Mouse (Mus musculus): ENCODE results near the gene E030025P04Rik. TPM values are rescaled to one million over a fixed set of nuclear protein-coding genes. Genes with fewer than 3 reads are reported as not detected.

Gene E030025P04Rik
- total and polyA plus RNA-seq, 3 experiments: not detected

DNA sequence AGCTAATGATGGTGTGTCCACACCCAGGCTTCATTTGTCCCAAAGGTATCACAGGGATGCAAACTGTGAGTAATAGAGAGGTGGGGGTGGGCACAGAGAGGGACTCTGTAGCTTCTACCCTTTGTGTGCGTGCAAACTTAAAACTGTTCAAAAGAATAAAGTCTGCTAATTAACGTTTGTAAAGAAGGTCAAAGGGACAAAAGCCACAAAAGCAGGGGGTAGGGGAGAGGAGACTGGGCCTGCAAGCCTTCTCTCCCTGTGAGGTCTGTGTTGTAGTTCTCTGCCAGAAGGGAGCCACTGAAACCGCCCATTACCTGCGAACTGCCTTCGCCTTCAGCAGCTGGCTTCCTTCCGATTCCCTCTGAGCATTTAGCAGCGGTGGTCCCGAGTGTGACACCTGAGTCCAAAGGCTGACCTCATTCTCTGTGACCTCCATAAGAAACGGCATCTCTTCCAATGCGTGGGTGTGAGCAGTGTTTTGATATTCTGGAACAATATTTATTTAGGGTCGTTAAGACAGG is 34.3 kb downstream of the E030025P04Rik start:
- Histone ChIP-seq H3K79me2 (replicated peaks; ENCODE audit: control insufficient read depth, extremely low read depth, insufficient read depth, poor library complexity, severe bottlenecking) (no peaks in the 10 kb centered on the region), H3K4me1 (ENCODE audit: control insufficient read depth in 1 of 2, insufficient read depth in 2 of 2) (peaks cover 3 to 26% of the 10 kb centered on the region in 2 experiments; a peak in 3 of 4 replicates), H3K9ac (ENCODE audit: insufficient read depth, low read depth) (no peak overlapping the region), H3K36me3 (replicated peaks in 1 of 2; ENCODE audit: control insufficient read depth in 1 of 2, insufficient read depth in 1 of 2, low read length in 1 of 2) (no peaks in the 10 kb centered on the region), H3K4me2 (ENCODE audit: insufficient read depth, low read depth, poor library complexity, severe bottlenecking) (no peak overlapping the region), H3K27me3 (replicated peaks) (peaks cover 1% of the 10 kb centered on the region), H3K9me3 (replicated peaks; ENCODE audit: low read length) (peaks cover 5% of the 10 kb centered on the region), H3K27ac (ENCODE audit: insufficient read depth, low read depth) (no peak overlapping the region), H3K4me3 (replicated peaks in 1 of 3; ENCODE audit: low read depth in 2 of 3, low read length in 2 of 3, poor library complexity in 1 of 3) (no peak overlapping the region)
- in situ Hi-C loops (cut with MboI; ENCODE audit: low pct_ligation_motif_present, low pct_unique_long_range_greater_than_20kb, low sequenced_read_pairs): no loop called here
- no peak for DNase-seq (ENCODE audit: extremely low read depth)
- dilution Hi-C loops (cut with MboI; ENCODE audit: extremely low pct_ligation_motif_present, extremely low pct_unique_long_range_greater_than_20kb, low sequenced_read_pairs): no loop called here
- no peak for TF ChIP-seq CTCF (conservative IDR thresholded peaks at IDR 0.05 in 1 of 2, IDR thresholded peaks at IDR 0.05 in 1 of 2; ENCODE audit: low read depth in 2 of 2, low read length in 2 of 2)
- TF ChIP-seq MAFK (IDR thresholded peaks at IDR 0.05; ENCODE audit: insufficient replicate concordance, low read length): no peak
- TF ChIP-seq POLR2AphosphoS2 (IDR thresholded peaks at IDR 0.05; ENCODE audit: low read depth, low read length): no peak
- no peak for TF ChIP-seq NELFE (IDR thresholded peaks at IDR 0.05; ENCODE audit: low read depth, low read length)
- TF ChIP-seq MYC (IDR thresholded peaks at IDR 0.05; ENCODE audit: low read depth, low read length): no peak
- no peak for TF ChIP-seq ZC3H11A (IDR thresholded peaks at IDR 0.05; ENCODE audit: low read depth, low read length)
- TF ChIP-seq CHD1 (IDR thresholded peaks at IDR 0.05; ENCODE audit: low read depth, low read length): no peak
- no peak for TF ChIP-seq JUND (conservative IDR thresholded peaks at IDR 0.05; ENCODE audit: low read depth, low read length)
- no peak for TF ChIP-seq TCF12 (IDR thresholded peaks at IDR 0.05; ENCODE audit: low read depth, low read length)
- no peak for TF ChIP-seq ZNF384 (IDR thresholded peaks at IDR 0.05; ENCODE audit: low read depth, low read length)
- TF ChIP-seq GABPA (IDR thresholded peaks at IDR 0.05; ENCODE audit: insufficient replicate concordance, low read depth, low read length): no peak
- TF ChIP-seq KAT2A (IDR thresholded peaks at IDR 0.05; ENCODE audit: insufficient replicate concordance, low read length): no peak
- TF ChIP-seq USF1 (IDR thresholded peaks at IDR 0.05; ENCODE audit: low read depth, low read length): no peak
- TF ChIP-seq ZKSCAN1 (IDR thresholded peaks at IDR 0.05; ENCODE audit: borderline replicate concordance, low read depth, low read length): no peak
- no peak for TF ChIP-seq IRF4 (IDR thresholded peaks at IDR 0.05; ENCODE audit: low read depth, low read length)
- no peak for TF ChIP-seq JUN (IDR thresholded peaks at IDR 0.05; ENCODE audit: insufficient read depth, low read depth, low read length)
- TF ChIP-seq MEF2A (IDR thresholded peaks at IDR 0.05; ENCODE audit: borderline replicate concordance, low read depth, low read length): no peak
- TF ChIP-seq ETS1 (conservative IDR thresholded peaks at IDR 0.05; ENCODE audit: low read depth, low read length): no peak
- TF ChIP-seq TBP (conservative IDR thresholded peaks at IDR 0.05; ENCODE audit: low read depth, low read length): no peak

GRCm38 (mm10) chr11:109109056-109109455 is 35.1 kb downstream of the E030025P04Rik start:
- TF ChIP-seq NRF1 (IDR thresholded peaks at IDR 0.05; ENCODE audit: low read depth, low read length) (no peak), IRF4 (IDR thresholded peaks at IDR 0.05; ENCODE audit: low read depth, low read length) (no peak), MEF2A (IDR thresholded peaks at IDR 0.05; ENCODE audit: borderline replicate concordance, low read depth, low read length) (no peak), TCF12 (IDR thresholded peaks at IDR 0.05; ENCODE audit: low read depth, low read length) (no peak), CTCF (conservative IDR thresholded peaks at IDR 0.05 in 1 of 2, IDR thresholded peaks at IDR 0.05 in 1 of 2; ENCODE audit: low read depth in 2 of 2, low read length in 2 of 2) (no peak), BHLHE40 (IDR thresholded peaks at IDR 0.05; ENCODE audit: low read depth, low read length) (no peak), USF2 (conservative IDR thresholded peaks at IDR 0.05; ENCODE audit: low read depth, low read length) (no peak), NELFE (IDR thresholded peaks at IDR 0.05; ENCODE audit: low read depth, low read length) (no peak), CHD1 (IDR thresholded peaks at IDR 0.05; ENCODE audit: low read depth, low read length) (no peak), E2F4 (IDR thresholded peaks at IDR 0.05; ENCODE audit: insufficient replicate concordance, low read depth, low read length) (no peak), MYC (IDR thresholded peaks at IDR 0.05; ENCODE audit: low read depth, low read length) (no peak), ZMIZ1 (IDR thresholded peaks at IDR 0.05; ENCODE audit: low read depth, low read length) (no peak), RCOR1 (conservative IDR thresholded peaks at IDR 0.05; ENCODE audit: low read depth, low read length) (no peak), SMC3 (IDR thresholded peaks at IDR 0.05; ENCODE audit: low read depth, low read length) (no peak), RAD21 (IDR thresholded peaks at IDR 0.05; ENCODE audit: low read depth, low read length) (no peak), MAX (IDR thresholded peaks at IDR 0.05; ENCODE audit: low read length) (no peak), JUN (IDR thresholded peaks at IDR 0.05; ENCODE audit: insufficient read depth, low read depth, low read length) (no peak), TBP (conservative IDR thresholded peaks at IDR 0.05; ENCODE audit: low read depth, low read length) (no peak)
- dilution Hi-C loops (cut with MboI; ENCODE audit: extremely low pct_ligation_motif_present, extremely low pct_unique_long_range_greater_than_20kb, low sequenced_read_pairs): no loop called here

More at GRCm38 (mm10) chr11:109109056-109109455, 35.1 kb downstream of the E030025P04Rik start:
- peaks cover 4% of the 10 kb centered on the region for H3K9me3 ChIP-seq (replicated peaks; ENCODE audit: low read length)
- H3K27ac ChIP-seq (ENCODE audit: insufficient read depth, low read depth): no peak overlapping the region
- H3K4me1 ChIP-seq (ENCODE audit: control insufficient read depth in 1 of 2, insufficient read depth in 2 of 2): peaks cover 3 to 26% of the 10 kb centered on the region in 2 experiments; a peak in 3 of 4 replicates
- H3K79me2 ChIP-seq (replicated peaks; ENCODE audit: control insufficient read depth, extremely low read depth, insufficient read depth, poor library complexity, severe bottlenecking): no peaks in the 10 kb centered on the region
- no peak overlapping the region for H3K4me3 ChIP-seq (replicated peaks in 1 of 3; ENCODE audit: low read depth in 2 of 3, low read length in 2 of 3, poor library complexity in 1 of 3)
- no peak overlapping the region for H3K9ac ChIP-seq (ENCODE audit: insufficient read depth, low read depth)
- in situ Hi-C loops (cut with MboI; ENCODE audit: low pct_ligation_motif_present, low pct_unique_long_range_greater_than_20kb, low sequenced_read_pairs): no loop called here
- no peaks in the 10 kb centered on the region for H3K36me3 ChIP-seq (replicated peaks in 1 of 2; ENCODE audit: control insufficient read depth in 1 of 2, insufficient read depth in 1 of 2, low read length in 1 of 2)
- no peak overlapping the region for H3K4me2 ChIP-seq (ENCODE audit: insufficient read depth, low read depth, poor library complexity, severe bottlenecking)
- H3K27me3 ChIP-seq (replicated peaks): peaks cover 1% of the 10 kb centered on the region
- DNase-seq (ENCODE audit: extremely low read depth): no peak

Measured in CH12.LX (cell line).